Mouse (Mus musculus) cerebellum, adult 18-20 months (tissue): Measurements from ENCODE around the gene Dnajc13.
A peak's percentile ranks its signal among the peaks of the same experiment; 100 is the strongest.

Experiments
- DNase-seq, 2 experiments: peaks; one replicate each; pipeline ENCODE4 v3.0.0; 2021

The Dnajc13 gene

GRCm38 (mm10) chr9:104254408-104255180, 8.1 kb downstream of the Dnajc13 start:
- DNase-seq = peak; percentile 24 to 27

GRCm38 (mm10) chr9:104252637-104253036, 10.1 kb downstream of the Dnajc13 start:
- no peak for DNase-seq

- no peak for DNase-seq
Measured at GRCm38 (mm10) chr9:104251687-104252086, 11.0 kb downstream of the Dnajc13 start.

- no peak for DNase-seq
Measured at GRCm38 (mm10) chr9:104251111-104251510, 11.6 kb downstream of the Dnajc13 start.

GRCm38 (mm10) chr9:104247307-104247987, 15.3 kb downstream of the Dnajc13 start:
- no peak for DNase-seq

GRCm38 (mm10) chr9:104243799-104244466, 18.8 kb downstream of the Dnajc13 start:
- DNase-seq = no peak

- no peak for DNase-seq
Measured at GRCm38 (mm10) chr9:104240146-104240545, 22.6 kb downstream of the Dnajc13 start.

- DNase-seq = no peak
Measured at GRCm38 (mm10) chr9:104239076-104239475, 23.7 kb downstream of the Dnajc13 start.

GRCm38 (mm10) chr9:104236256-104236930, 26.3 kb downstream of the Dnajc13 start:
- no peak for DNase-seq

- DNase-seq = peak; percentile 54 to 60
Measured at GRCm38 (mm10) chr9:104235751-104236150, 27.0 kb downstream of the Dnajc13 start.

- DNase-seq = no peak
Measured at GRCm38 (mm10) chr9:104233815-104234214, 28.9 kb downstream of the Dnajc13 start.

- DNase-seq = no peak
Measured at GRCm38 (mm10) chr9:104233060-104233459, 29.7 kb downstream of the Dnajc13 start.

GRCm38 (mm10) chr9:104232004-104232403, 30.7 kb downstream of the Dnajc13 start:
- DNase-seq = no peak

GRCm38 (mm10) chr9:104211402-104211801, 51.3 kb downstream of the Dnajc13 start:
- DNase-seq = no peak

GRCm38 (mm10) chr9:104203851-104204250, 58.9 kb downstream of the Dnajc13 start:
- peak; percentile 29 to 30 for DNase-seq

GRCm38 (mm10) chr9:104194528-104194927, 68.2 kb downstream of the Dnajc13 start:
- DNase-seq = no peak

- DNase-seq = no peak
Measured at GRCm38 (mm10) chr9:104193900-104194299, 68.8 kb downstream of the Dnajc13 start.

GRCm38 (mm10) chr9:104193327-104193726, 69.4 kb downstream of the Dnajc13 start:
- no peak for DNase-seq

GRCm38 (mm10) chr9:104192513-104192912, 70.2 kb downstream of the Dnajc13 start:
- no peak for DNase-seq

- DNase-seq = no peak
Measured at GRCm38 (mm10) chr9:104189657-104190056, 73.1 kb downstream of the Dnajc13 start.

GRCm38 (mm10) chr9:104188704-104189103, 74.0 kb downstream of the Dnajc13 start:
- no peak for DNase-seq

- no peak for DNase-seq
Measured at GRCm38 (mm10) chr9:104187028-104187427, 75.7 kb downstream of the Dnajc13 start.

- DNase-seq = no peak
Measured at GRCm38 (mm10) chr9:104183181-104183580, 79.5 kb downstream of the Dnajc13 start.
